Comparison of ENCODE assay signal across 24 mouse cellular contexts in the genomic region with DNA sequence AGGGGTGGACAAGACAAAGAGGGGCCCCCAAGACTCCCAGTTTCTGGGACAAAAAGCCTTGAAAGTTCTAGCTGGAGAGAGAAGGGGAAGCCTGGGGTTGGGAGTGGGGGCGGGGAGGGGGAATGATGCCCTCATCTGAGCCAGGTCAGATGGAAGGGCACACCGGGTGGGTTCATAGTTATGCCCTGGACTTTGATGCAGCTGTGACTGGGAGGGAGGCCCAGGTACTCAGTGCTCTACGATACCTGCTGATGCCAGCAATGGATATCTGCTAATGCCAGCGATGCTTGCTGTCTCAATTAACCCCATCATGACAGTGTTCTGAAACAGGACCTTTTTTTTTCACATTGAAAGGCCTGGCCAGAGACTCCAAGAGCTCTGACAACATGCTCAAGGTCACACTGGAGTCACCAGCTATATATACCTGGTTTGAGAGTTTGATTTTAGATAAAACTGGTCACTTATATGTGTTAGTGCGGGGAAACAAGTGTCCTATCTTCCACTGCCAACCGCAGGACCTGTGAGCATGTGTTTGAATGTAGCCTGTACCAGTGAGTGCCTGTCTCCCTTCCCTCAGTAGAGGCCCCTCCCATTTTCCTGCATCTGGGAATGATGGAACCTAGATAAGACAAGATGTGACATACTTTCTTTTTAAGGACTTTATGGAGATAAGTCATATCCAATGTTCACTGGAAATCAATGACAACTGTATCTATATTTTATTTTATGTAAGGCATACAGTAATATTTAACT. TPM values are rescaled to one million over a fixed set of nuclear protein-coding genes. Genes with fewer than 3 reads are reported as not detected.
DNase-seq lines count a peak whose midpoint lies in the region; ATAC-seq lines count a peak whose summit lies in the region.
"Had no signal": no experiment of that assay in that cellular context is flagged by ENCODE, and none has a peak within 500 bp of the region (broad histone marks: within the 10 kb centered on the region; RNA-seq: fewer than 3 reads in every experiment).

No protein-coding gene starts in this region.

- H3K4me1 ChIP-seq in liver, embryonic 15.5 days (replicated peaks), result peaks cover 72% of the 10 kb centered on the region
- 0 out of 2 replicates have a peak, but pooled peaks cover 6% of the 10 kb centered on the region for H3K4me1 ChIP-seq in limb, embryonic 10.5 days
- H3K4me1 ChIP-seq: lung, embryonic 15.5 days had no signal

- peak overlapping the region; percentile 80 for H3K27ac ChIP-seq in liver, embryonic 15.5 days (replicated peaks)
- no peak overlapping the region for H3K27ac ChIP-seq in limb, embryonic 10.5 days
- H3K27ac ChIP-seq: heart, embryonic 13.5 days; hindbrain, embryonic 12.5 days; limb, embryonic 12.5 days; lung, embryonic 15.5 days; neural tube, embryonic 12.5 days had no signal

- H3K4me2 ChIP-seq in liver, embryonic 15.5 days, result peak overlapping the region; percentile 43
- H3K4me2 ChIP-seq: heart, embryonic 13.5 days; hindbrain, embryonic 12.5 days; limb, embryonic 12.5 days; lung, embryonic 15.5 days; neural tube, embryonic 12.5 days had no signal

- H3K27me3 ChIP-seq in liver, embryonic 15.5 days, result no peaks in the 10 kb centered on the region
- no peaks in the 10 kb centered on the region for H3K27me3 ChIP-seq in limb, embryonic 10.5 days (ENCODE audit: low read depth, poor library complexity, severe bottlenecking)
- H3K27me3 ChIP-seq: heart, embryonic 13.5 days; limb, embryonic 12.5 days; lung, embryonic 15.5 days; neural tube, embryonic 12.5 days had no signal

- peak overlapping the region; percentile 37 for H3K9ac ChIP-seq in liver, embryonic 15.5 days
- H3K9ac ChIP-seq: forebrain, postnatal 0 days; heart, embryonic 13.5 days; hindbrain, embryonic 12.5 days; limb, embryonic 12.5 days; lung, embryonic 15.5 days; neural tube, embryonic 12.5 days had no signal

- ATAC-seq in erythroid progenitor cell, adult 5-6 weeks (replicated peaks; ENCODE audit: low FRiP score, poor library complexity, severe bottlenecking), result peak; percentile 39
- peak; percentile 49 for ATAC-seq in liver, embryonic 15.5 days (ENCODE audit: insufficient read depth)
- ATAC-seq: forebrain, postnatal 0 days had no signal

- DNase-seq in kidney, postnatal 14 days, result peak; percentile 9
- no peak for DNase-seq in kidney, postnatal 10 days
- DNase-seq in liver, result peak; percentile 45
- DNase-seq in right cerebral cortex, postnatal 36 days (ENCODE audit: low spot score in 2 of 2), result no peak
- no peak for DNase-seq in limb, embryonic 10.5 days (ENCODE audit: low spot score)
- DNase-seq in lung, postnatal 10 days, result no peak
- DNase-seq: adrenal gland, adult 2 months; cerebellum, adult 9-10 months; forebrain, postnatal 0 days; gastrocnemius, postnatal 14 days; heart, adult 18-20 months; heart, postnatal 14 days; lung, postnatal 4 days; midbrain, embryonic 14.5 days; right cerebral cortex, postnatal 4 days; thymus, postnatal 14 days had no signal

- no peaks in the 10 kb centered on the region for H3K9me3 ChIP-seq in liver, embryonic 15.5 days (replicated peaks)
- H3K9me3 ChIP-seq in limb, embryonic 10.5 days (replicated peaks), result no peaks in the 10 kb centered on the region
- H3K9me3 ChIP-seq: forebrain, embryonic 10.5 days; heart, embryonic 13.5 days; hindbrain, embryonic 12.5 days; limb, embryonic 12.5 days; lung, embryonic 15.5 days had no signal

- H3K36me3 ChIP-seq in liver, embryonic 15.5 days (replicated peaks), result peaks cover 69% of the 10 kb centered on the region
- no peaks in the 10 kb centered on the region for H3K36me3 ChIP-seq in limb, embryonic 10.5 days
- H3K36me3 ChIP-seq: forebrain, embryonic 10.5 days; heart, embryonic 13.5 days; hindbrain, embryonic 12.5 days; limb, embryonic 12.5 days; lung, embryonic 15.5 days; neural tube, embryonic 12.5 days had no signal

- no peak overlapping the region for H3K4me3 ChIP-seq in liver, embryonic 15.5 days (replicated peaks)
- H3K4me3 ChIP-seq in limb, embryonic 10.5 days, result no peak overlapping the region
- H3K4me3 ChIP-seq: forebrain, embryonic 10.5 days; heart, embryonic 13.5 days; hindbrain, embryonic 12.5 days; limb, embryonic 12.5 days; lung, embryonic 15.5 days; neural tube, embryonic 12.5 days had no signal

- WGBS in liver, embryonic 15.5 days (ENCODE audit: insufficient replicate concordance), result 41% methylated on average over 6 of the region's 6 CpGs
- 86% methylated on average over 6 of the region's 6 CpGs for WGBS in limb, embryonic 10.5 days

RNA-seq across cellular contexts. Expression of a gene that starts 25.6 kb away (rescaled TPM):
- total RNA-seq in erythroid progenitor cell, adult 5-6 weeks (2015; ENCODE audit: low replicate concordance), result 66.3 and 77.1 TPM in 2 replicates
- total RNA-seq in erythroid progenitor cell, adult 5-6 weeks (2017; ENCODE audit: low replicate concordance), result 81.5 and 109 TPM in 2 replicates
- polyA plus RNA-seq in liver, embryonic 15.5 days (2015; fragmentation: Nextera tagmentation; extraction: Ambion mirVana), result 28.0 and 28.6 TPM in 2 replicates
- polyA plus RNA-seq in limb, embryonic 10.5 days (2016; fragmentation: Nextera tagmentation; extraction: Ambion mirVana), result 2.3 and 3.6 TPM in 2 replicates

Comparison
In these comparisons a context has a peak if more than half of its experiments do, and no peak if none do; other contexts are left out.
1. DNase-seq: peak in kidney, postnatal 14 days (single experiment) and liver (single experiment); none in kidney, postnatal 10 days (single experiment), right cerebral cortex, postnatal 36 days (0 of 2), limb, embryonic 10.5 days (single experiment) and lung, postnatal 10 days (single experiment).